Mouse (Mus musculus): ENCODE results near the gene Nfkbil1.

Nfkbil1 gene

GRCm38 (mm10) chr17:35175968-35176367, 59.6 kb downstream of the Nfkbil1 start, which contains the start of gene Aif1:
Gene Aif1 (minus strand): TSS chr17:35176068.
- DNase-seq (ENCODE audit: low read depth): no peak

GRCm38 (mm10) chr17:35175382-35175781, 60.2 kb downstream of the Nfkbil1 start:
- DNase-seq (ENCODE audit: low read depth): no peak

- no peak for DNase-seq (ENCODE audit: low read depth)
Observed at GRCm38 (mm10) chr17:35174201-35174977, 61.2 kb downstream of the Nfkbil1 start.

- no peak for DNase-seq (ENCODE audit: low read depth)
Observed at GRCm38 (mm10) chr17:35173329-35173728, 62.3 kb downstream of the Nfkbil1 start.

GRCm38 (mm10) chr17:35172445-35173234, 63.0 kb downstream of the Nfkbil1 start:
- no peak for DNase-seq (ENCODE audit: low read depth)

Measured in fibroblast of lung, adult 2 months (primary cell).